Mouse (Mus musculus) embryonic fibroblast, embryonic 13.5 days (primary cell): Measurements from ENCODE around the gene Bloc1s4. TPM values are rescaled to one million over a fixed set of nuclear protein-coding genes. Genes with fewer than 3 reads are reported as not detected.
A peak's percentile ranks its signal among the peaks of the same experiment; 100 is the strongest.

Experiments used
- H3K27ac ChIP-seq: 2 replicates; pipeline ENCODE4 v1.5.1; 2012; ENCODE audit warnings: low read length, control low read depth, inconsistent platforms; ENCODE audit not compliant: insufficient read depth
- H3K4me1 ChIP-seq: 2 replicates; pipeline ENCODE4 v1.6.1; 2011; ENCODE audit warnings: low read length; ENCODE audit not compliant: control insufficient read depth, insufficient read depth
- H3K4me3 ChIP-seq: 2 replicates; pipeline ENCODE4 v1.5.1; 2011; ENCODE audit warnings: mild to moderate bottlenecking, control low read depth, low read length; ENCODE audit not compliant: insufficient read depth
- CTCF ChIP-seq: IDR thresholded peaks from 2 replicates; pipeline ENCODE4 v1.5.1; 2011; ENCODE audit warnings: mild to moderate bottlenecking, control low read depth, low read length, moderate library complexity, borderline replicate concordance; ENCODE audit not compliant: insufficient read depth
- POLR2A ChIP-seq: IDR thresholded peaks from 2 replicates; pipeline ENCODE4 v1.6.1; 2011; ENCODE audit warnings: low read depth, mild to moderate bottlenecking, control low read depth, low read length, moderate library complexity
- polyA plus RNA-seq: library from polyadenylated mRNA; stranded (reverse); fragments of >200 nt; gene quantifications from 2 replicates; pipeline ENCODE4 v1.2.4, GENCODE M21; 2011; ENCODE audit warnings: low read depth; ENCODE audit not compliant: missing spikeins, insufficient read length

Gene Bloc1s4
- polyA plus RNA-seq, 1 experiment, result 9.3 TPM

GRCm38 (mm10) chr5:36775317-36775716, 26.9 kb upstream of the Bloc1s4 start:
- H3K27ac ChIP-seq, result no peak overlapping the region
- no peaks in the 10 kb centered on the region for H3K4me1 ChIP-seq
- TF ChIP-seq CTCF (no peak), POLR2A (no peak)
- no peak overlapping the region for H3K4me3 ChIP-seq

GRCm38 (mm10) chr5:36772586-36772985, 24.1 kb upstream of the Bloc1s4 start:
- no peak for TF ChIP-seq CTCF
- no peak for TF ChIP-seq POLR2A
- Histone ChIP-seq H3K4me1 (no peaks in the 10 kb centered on the region), H3K27ac (no peak overlapping the region), H3K4me3 (no peak overlapping the region)

GRCm38 (mm10) chr5:36769603-36770002, 21.2 kb upstream of the Bloc1s4 start:
- no peaks in the 10 kb centered on the region for H3K4me1 ChIP-seq
- H3K4me3 ChIP-seq, result no peak overlapping the region
- TF ChIP-seq CTCF, result no peak
- no peak for TF ChIP-seq POLR2A
- no peak overlapping the region for H3K27ac ChIP-seq

GRCm38 (mm10) chr5:36766958-36767703, 18.7 kb upstream of the Bloc1s4 start:
- Histone ChIP-seq H3K4me3 (no peak overlapping the region), H3K27ac (no peak overlapping the region), H3K4me1 (no peaks in the 10 kb centered on the region)
- TF ChIP-seq POLR2A (no peak), CTCF (no peak)

- TF ChIP-seq CTCF (no peak), POLR2A (no peak)
- H3K4me1 ChIP-seq, result no peaks in the 10 kb centered on the region
- no peak overlapping the region for H3K27ac ChIP-seq
- H3K4me3 ChIP-seq, result no peak overlapping the region
Observed at GRCm38 (mm10) chr5:36759848-36760247, 11.4 kb upstream of the Bloc1s4 start.

- H3K4me3 ChIP-seq, result no peak overlapping the region
- no peak overlapping the region for H3K27ac ChIP-seq
- no peaks in the 10 kb centered on the region for H3K4me1 ChIP-seq
- TF ChIP-seq CTCF, result no peak; the same call in 1 of the 2 replicates
- no peak for TF ChIP-seq POLR2A
Observed at GRCm38 (mm10) chr5:36757033-36757432, 8.6 kb upstream of the Bloc1s4 start.

GRCm38 (mm10) chr5:36750119-36751078, 1.9 kb upstream of the Bloc1s4 start:
- TF ChIP-seq POLR2A (no peak), CTCF (no peak)
- H3K27ac ChIP-seq, result no peak overlapping the region
- no peaks in the 10 kb centered on the region for H3K4me1 ChIP-seq
- H3K4me3 ChIP-seq, result no peak overlapping the region

GRCm38 (mm10) chr5:36747794-36748535, 485 bp downstream of the Bloc1s4 start:
- Histone ChIP-seq H3K4me1 (no peaks in the 10 kb centered on the region), H3K4me3 (peak overlapping the region; percentile 81), H3K27ac (no peak overlapping the region)
- no peak for TF ChIP-seq POLR2A
- TF ChIP-seq CTCF, result no peak

GRCm38 (mm10) chr5:36747071-36747470, 1.4 kb downstream of the Bloc1s4 start:
- no peak overlapping the region for H3K27ac ChIP-seq
- TF ChIP-seq CTCF, result no peak
- TF ChIP-seq POLR2A, result no peak
- H3K4me3 ChIP-seq, result peak overlapping the region; percentile 18
- H3K4me1 ChIP-seq, result 0 out of 2 replicates have a peak, but pooled peaks cover 2% of the 10 kb centered on the region
